Mouse (Mus musculus): ENCODE measurements around the gene Cfap54. TPM values are rescaled to one million over a fixed set of nuclear protein-coding genes. Genes with fewer than 3 reads are reported as not detected.

Cfap54 gene
- total RNA-seq, 2 experiments from 2014 or later: 1.00 to 1.8 TPM

GRCm38 (mm10) chr10:92965134-92965533 lies 116.3 kb downstream of the Cfap54 start:
- no peak for DNase-seq
- intact Hi-C loops (cut with DNase I): no loop called here

- intact Hi-C loops (cut with DNase I): no loop called here
Observed at GRCm38 (mm10) chr10:92950044-92950443, 131.4 kb downstream of the Cfap54 start.

GRCm38 (mm10) chr10:92942848-92943645 lies 138.4 kb downstream of the Cfap54 start:
- DNase-seq: no peak
- intact Hi-C loops (cut with DNase I): no loop called here

More at GRCm38 (mm10) chr10:92950044-92950443, 131.4 kb downstream of the Cfap54 start:
- no peak for DNase-seq

GRCm38 (mm10) chr10:92941616-92942015 lies 139.8 kb downstream of the Cfap54 start:
- no peak for DNase-seq
- intact Hi-C loops (cut with DNase I): no loop called here

GRCm38 (mm10) chr10:92937741-92938285 lies 143.6 kb downstream of the Cfap54 start:
- peak in 1 of 2 experiments; percentile 4 for DNase-seq
- intact Hi-C loops (cut with DNase I): no loop called here

- DNase-seq: no peak
- intact Hi-C loops (cut with DNase I): no loop called here
Observed at GRCm38 (mm10) chr10:92937091-92937490, 144.3 kb downstream of the Cfap54 start.

GRCm38 (mm10) chr10:92934506-92934905 lies 146.9 kb downstream of the Cfap54 start:
- no peak for DNase-seq
- intact Hi-C loops (cut with DNase I): no loop called here

GRCm38 (mm10) chr10:92933616-92934015 lies 147.8 kb downstream of the Cfap54 start:
- no peak for DNase-seq
- intact Hi-C loops (cut with DNase I): no loop called here

- intact Hi-C loops (cut with DNase I): no loop called here
- DNase-seq: no peak
Observed at GRCm38 (mm10) chr10:92932464-92932863, 149.0 kb downstream of the Cfap54 start.

GRCm38 (mm10) chr10:92930036-92930435 lies 151.4 kb downstream of the Cfap54 start:
- no peak for DNase-seq
- intact Hi-C loops (cut with DNase I): no loop called here

GRCm38 (mm10) chr10:92928256-92928655 lies 153.2 kb downstream of the Cfap54 start:
- intact Hi-C loops (cut with DNase I): no loop called here
- peak; percentile 9 to 14 for DNase-seq

- no peak for DNase-seq
- intact Hi-C loops (cut with DNase I): no loop called here
Observed at GRCm38 (mm10) chr10:92918551-92918950, 162.9 kb downstream of the Cfap54 start.

GRCm38 (mm10) chr10:92907246-92907645 lies 174.2 kb downstream of the Cfap54 start:
- intact Hi-C loops (cut with DNase I): no loop called here
- DNase-seq: no peak

- no peak for DNase-seq
- intact Hi-C loops (cut with DNase I): no loop called here
Observed at GRCm38 (mm10) chr10:92888466-92888865, 193.0 kb downstream of the Cfap54 start.

GRCm38 (mm10) chr10:92878000-92878399 lies 203.4 kb downstream of the Cfap54 start:
- DNase-seq: no peak
- intact Hi-C loops (cut with DNase I): no loop called here

- intact Hi-C loops (cut with DNase I): no loop called here
- no peak for DNase-seq
Observed at GRCm38 (mm10) chr10:92840980-92841379, 240.4 kb downstream of the Cfap54 start.

GRCm38 (mm10) chr10:92837572-92837971 lies 243.8 kb downstream of the Cfap54 start:
- DNase-seq: no peak

GRCm38 (mm10) chr10:92837045-92837444 lies 244.4 kb downstream of the Cfap54 start:
- no peak for DNase-seq
- intact Hi-C loops (cut with DNase I): no loop called here

More at GRCm38 (mm10) chr10:92837572-92837971, 243.8 kb downstream of the Cfap54 start:
- intact Hi-C loops (cut with DNase I): no loop called here

GRCm38 (mm10) chr10:92821499-92821898 lies 259.9 kb downstream of the Cfap54 start:
- intact Hi-C loops (cut with DNase I): no loop called here
- DNase-seq: no peak

GRCm38 (mm10) chr10:92818190-92818589 lies 263.2 kb downstream of the Cfap54 start:
- intact Hi-C loops (cut with DNase I): no loop called here
- no peak for DNase-seq

- intact Hi-C loops (cut with DNase I): no loop called here
- DNase-seq: no peak
Observed at GRCm38 (mm10) chr10:92816903-92817302, 264.5 kb downstream of the Cfap54 start.

- intact Hi-C loops (cut with DNase I): no loop called here
- no peak for DNase-seq
Observed at GRCm38 (mm10) chr10:92810894-92811293, 270.5 kb downstream of the Cfap54 start.

All from heart, postnatal 14 days (tissue).